Mouse (Mus musculus) embryonic fibroblast, embryonic 13.5 days (primary cell): ENCODE results near the gene Izumo2. TPM values are rescaled to one million over a fixed set of nuclear protein-coding genes. Genes with fewer than 3 reads are reported as not detected.
"Not testable (repeated sequence)": the region's sequence is repeated elsewhere in the genome, so short reads cannot be mapped to it uniquely, and the experiment has no call there.

Experiments
- H3K27ac ChIP-seq: 2 replicates; pipeline ENCODE4 v1.5.1; 2012; ENCODE audit warnings: low read length, control low read depth, inconsistent platforms; ENCODE audit not compliant: insufficient read depth
- H3K4me1 ChIP-seq: 2 replicates; pipeline ENCODE4 v1.6.1; 2011; ENCODE audit warnings: low read length; ENCODE audit not compliant: control insufficient read depth, insufficient read depth
- H3K4me3 ChIP-seq: 2 replicates; pipeline ENCODE4 v1.5.1; 2011; ENCODE audit warnings: mild to moderate bottlenecking, control low read depth, low read length; ENCODE audit not compliant: insufficient read depth
- CTCF ChIP-seq: IDR thresholded peaks from 2 replicates; pipeline ENCODE4 v1.5.1; 2011; ENCODE audit warnings: mild to moderate bottlenecking, control low read depth, low read length, moderate library complexity, borderline replicate concordance; ENCODE audit not compliant: insufficient read depth
- POLR2A ChIP-seq: IDR thresholded peaks from 2 replicates; pipeline ENCODE4 v1.6.1; 2011; ENCODE audit warnings: low read depth, mild to moderate bottlenecking, control low read depth, low read length, moderate library complexity
- polyA plus RNA-seq: library from polyadenylated mRNA; stranded (reverse); fragments of >200 nt; gene quantifications from 2 replicates; pipeline ENCODE4 v1.2.4, GENCODE M21; 2011; ENCODE audit warnings: low read depth; ENCODE audit not compliant: missing spikeins, insufficient read length

Gene Izumo2
- polyA plus RNA-seq, 1 experiment = not detected

GRCm38 (mm10) chr7:44748101-44749044, 39.8 kb downstream of the Izumo2 start, which contains the start of gene Vrk3:
Gene Vrk3, plus strand, starts transcription at chr7:44748413.
- H3K4me1 ChIP-seq = no peaks in the 10 kb centered on the region
- peak within 1 kb of the TSS; percentile 93 for H3K27ac ChIP-seq
- peak within 1 kb of the TSS; percentile 81 for H3K4me3 ChIP-seq
- TF ChIP-seq POLR2A (peak; percentile 58), CTCF (no peak)

- not testable (repeated sequence) for H3K4me3 ChIP-seq, H3K27ac ChIP-seq
Measured at GRCm38 (mm10) chr7:44750950-44751349, 42.4 kb downstream of the Izumo2 start, which contains the start of gene Zfp473. Gene Zfp473, minus strand, starts transcription at chr7:44751050.

GRCm38 (mm10) chr7:44757164-44757563, 48.6 kb downstream of the Izumo2 start:
- Histone ChIP-seq H3K27ac (no peak overlapping the region), H3K4me1 (0 out of 2 replicates have a peak, but pooled peaks cover 1% of the 10 kb centered on the region), H3K4me3 (no peak overlapping the region)
- no peak for TF ChIP-seq CTCF
- no peak for TF ChIP-seq POLR2A

More at GRCm38 (mm10) chr7:44750950-44751349, 42.4 kb downstream of the Izumo2 start, which contains the start of gene Zfp473:
- not testable (repeated sequence) for H3K4me1 ChIP-seq

- TF ChIP-seq CTCF = no peak
- TF ChIP-seq POLR2A = no peak
- Histone ChIP-seq H3K4me1 (no peaks in the 10 kb centered on the region), H3K27ac (no peak overlapping the region), H3K4me3 (no peak overlapping the region)
Measured at GRCm38 (mm10) chr7:44760366-44760765, 51.8 kb downstream of the Izumo2 start.

- H3K27ac ChIP-seq = no peak overlapping the region
- TF ChIP-seq POLR2A (no peak), CTCF (no peak)
- H3K4me3 ChIP-seq = no peak overlapping the region
- H3K4me1 ChIP-seq = no peaks in the 10 kb centered on the region
Measured at GRCm38 (mm10) chr7:44768129-44768528, 59.6 kb downstream of the Izumo2 start.

Other genes with a start within 250 kb of the Izumo2 start
- gene Aspdh, start 243.4 kb upstream of the Izumo2 start, polyA plus RNA-seq = not detected in 2 replicates
- gene Josd2, start 240.8 kb upstream of the Izumo2 start, polyA plus RNA-seq = 53.0 and 53.9 TPM in 2 replicates
- 100 and 111 TPM in 2 replicates for gene Emc10, start 212.2 kb upstream of the Izumo2 start, polyA plus RNA-seq
- gene Fam71e1, start 212.2 kb upstream of the Izumo2 start, polyA plus RNA-seq = 2.7 and 4.4 TPM in 2 replicates
- not detected in 2 replicates for gene Mybpc2, start 184.1 kb upstream of the Izumo2 start, polyA plus RNA-seq
- not detected in 2 replicates for gene Spib, start 176.7 kb upstream of the Izumo2 start, polyA plus RNA-seq
- 21.1 and 23.7 TPM in 2 replicates for gene Pold1, start 159.9 kb upstream of the Izumo2 start, polyA plus RNA-seq
- 55.1 and 58.4 TPM in 2 replicates for gene Nr1h2, start 154.8 kb upstream of the Izumo2 start, polyA plus RNA-seq
- gene Napsa, start 136.4 kb upstream of the Izumo2 start, polyA plus RNA-seq = not detected in 2 replicates
- gene Kcnc3, start 118.1 kb upstream of the Izumo2 start, polyA plus RNA-seq = 0.27 and 0.51 TPM in 2 replicates
- not detected in 2 replicates for gene Myh14, start 37.9 kb upstream of the Izumo2 start, polyA plus RNA-seq
- 26.3 and 27.4 TPM in 2 replicates for gene Vrk3, start 39.7 kb downstream of the Izumo2 start, polyA plus RNA-seq
- gene Zfp473, start 42.3 kb downstream of the Izumo2 start, polyA plus RNA-seq = 0.12 and 0.53 TPM in 2 replicates
- 41.1 and 41.2 TPM in 2 replicates for gene Nup62, start 107.3 kb downstream of the Izumo2 start, polyA plus RNA-seq
- gene Il4i1, start 107.6 kb downstream of the Izumo2 start, polyA plus RNA-seq = 2.1 and 2.3 TPM in 2 replicates
- gene Atf5, start 107.9 kb downstream of the Izumo2 start, polyA plus RNA-seq = 342 and 471 TPM in 2 replicates
- gene Akt1s1, start 140.2 kb downstream of the Izumo2 start, polyA plus RNA-seq = 80.0 and 84.2 TPM in 2 replicates
- 26.9 and 33.8 TPM in 2 replicates for gene Tbc1d17, start 140.3 kb downstream of the Izumo2 start, polyA plus RNA-seq
- gene Pnkp, start 148.4 kb downstream of the Izumo2 start, polyA plus RNA-seq = 24.7 and 30.6 TPM in 2 replicates
- gene Ptov1, start 161.0 kb downstream of the Izumo2 start, polyA plus RNA-seq = 144 and 160 TPM in 2 replicates
- 33.4 and 42.8 TPM in 2 replicates for gene Med25, start 184.0 kb downstream of the Izumo2 start, polyA plus RNA-seq
- 11.1 and 11.5 TPM in 2 replicates for gene Fuz, start 187.3 kb downstream of the Izumo2 start, polyA plus RNA-seq
- 129 and 132 TPM in 2 replicates for gene Ap2a1, start 220.8 kb downstream of the Izumo2 start, polyA plus RNA-seq
- gene Tsks, start 234.5 kb downstream of the Izumo2 start, polyA plus RNA-seq = not detected in 2 replicates